9 mouse cellular contexts compared by ENCODE assay signal in genomic region chr4:130168280-130169183, GRCm38 (mm10). TPM values are rescaled to one million over a fixed set of nuclear protein-coding genes. Genes with fewer than 3 reads are reported as not detected.
DNase-seq lines count a peak whose midpoint lies in the region; ATAC-seq and TF ChIP-seq lines count a peak whose summit lies in the region.
"Had no signal": no experiment of that assay in that cellular context is flagged by ENCODE, and none has a peak within 500 bp of the region (broad histone marks: within the 10 kb centered on the region; RNA-seq: fewer than 3 reads in every experiment).

No protein-coding gene starts in this region.

- no peaks in the 10 kb centered on the region for H3K9me3 ChIP-seq in embryonic facial prominence, embryonic 13.5 days

- 35% methylated on average over 16 of the region's 16 CpGs for WGBS in spleen, adult 2 months
- WGBS in embryonic facial prominence, embryonic 13.5 days, result 37% methylated on average over 16 of the region's 16 CpGs

- H3K4me2 ChIP-seq in embryonic facial prominence, embryonic 13.5 days, result peak overlapping the region; percentile 25

- no peak for TF ChIP-seq CTCF in spleen, adult 2 months (IDR thresholded peaks at IDR 0.05; ENCODE audit: extremely low read depth, insufficient read depth, insufficient read length, insufficient replicate concordance)

- ATAC-seq in embryonic facial prominence, embryonic 13.5 days (ENCODE audit: insufficient number of reproducible peaks, insufficient read depth, low FRiP score, low TSS enrichment, low read depth), result no peak
- peak; percentile 34 for ATAC-seq in megakaryocyte-erythroid progenitor cell, adult 5-6 weeks (replicated peaks; ENCODE audit: low FRiP score, low TSS enrichment, poor library complexity, severe bottlenecking)

- H3K36me3 ChIP-seq in spleen, adult 2 months (ENCODE audit: control insufficient read depth, insufficient read depth, low read length), result no peaks in the 10 kb centered on the region
- no peaks in the 10 kb centered on the region for H3K36me3 ChIP-seq in embryonic facial prominence, embryonic 13.5 days

- no peaks in the 10 kb centered on the region for H3K27me3 ChIP-seq in spleen, adult 2 months (ENCODE audit: control insufficient read depth, insufficient read depth, low read length)
- peaks cover 20% of the 10 kb centered on the region for H3K27me3 ChIP-seq in embryonic facial prominence, embryonic 13.5 days

- peak overlapping the region; percentile 36; the same call in 1 of the 2 replicates for H3K9ac ChIP-seq in embryonic facial prominence, embryonic 13.5 days

- H3K4me1 ChIP-seq in spleen, adult 2 months (ENCODE audit: control insufficient read depth, insufficient read depth, insufficient read length), result no peaks in the 10 kb centered on the region
- peaks cover 54% of the 10 kb centered on the region for H3K4me1 ChIP-seq in embryonic facial prominence, embryonic 13.5 days

- H3K4me3 ChIP-seq in spleen, adult 2 months (ENCODE audit: extremely low read depth, insufficient read depth, insufficient read length), result no peak overlapping the region
- no peak overlapping the region for H3K4me3 ChIP-seq in embryonic facial prominence, embryonic 13.5 days

- TF ChIP-seq POLR2A in spleen, adult 2 months (IDR thresholded peaks at IDR 0.05; ENCODE audit: low read depth, low read length), result no peak

- peak in 1 of 2 experiments; percentile 12 for DNase-seq in spleen, adult 2 months (ENCODE audit: low read depth in 1 of 2, low spot score in 2 of 2)
- DNase-seq in spleen, adult 12 weeks (ENCODE audit: low spot score), result no peak
- peak; percentile 96 for DNase-seq in heart, postnatal 4 days
- DNase-seq in kidney, postnatal 4 days, result peak; percentile 90 to 93
- peak; percentile 73 for DNase-seq in urinary bladder, adult 2 months (ENCODE audit: low spot score)
- DNase-seq in layer of hippocampus, postnatal 14 days (ENCODE audit: low spot score in 2 of 2), result no peak

- peak overlapping the region; percentile 14; the same call in 1 of the 2 replicates for H3K27ac ChIP-seq in spleen, adult 2 months (ENCODE audit: insufficient read depth, low read length)
- H3K27ac ChIP-seq in embryonic facial prominence, embryonic 13.5 days, result no peak overlapping the region

RNA-seq across cellular contexts. Expression of gene Tinagl1, which starts 6.4 kb away (rescaled TPM):
- 115 and 141 TPM in 2 replicates for polyA plus RNA-seq in spleen, adult 2 months (2012; rRNA removed)
- polyA plus RNA-seq in embryonic facial prominence, embryonic 13.5 days (2015; fragmentation: Nextera tagmentation; extraction: Ambion mirVana), result 13.8 and 14.2 TPM in 2 replicates
- total RNA-seq in heart, postnatal 4 days (2021), result 10 to 100 TPM; 68.9 to 69.4 TPM
- 2.7 and 15.3 TPM in 2 replicates for total RNA-seq in megakaryocyte-erythroid progenitor cell, adult 5-6 weeks (2014; fragmentation: Nextera tagmentation)
- 1.8 and 2.7 TPM in 2 replicates for total RNA-seq in megakaryocyte-erythroid progenitor cell, adult 5-6 weeks (2017)
- polyA plus RNA-seq in urinary bladder, adult 2 months (2012; rRNA removed), result 514 and 535 TPM in 2 replicates
- total RNA-seq in layer of hippocampus, postnatal 14 days (2021), result 1 to 10 TPM; 3.3 to 5.5 TPM

RNA-seq across cellular contexts. Expression of gene Hcrtr1, which starts 29.4 kb away (rescaled TPM):
- polyA plus RNA-seq in spleen, adult 2 months (2012; rRNA removed), result 0.48 and 0.67 TPM in 2 replicates
- 0.21 TPM in 2 replicates for polyA plus RNA-seq in embryonic facial prominence, embryonic 13.5 days (2015; fragmentation: Nextera tagmentation; extraction: Ambion mirVana)
- total RNA-seq in heart, postnatal 4 days (2021), result not detected
- not detected in 2 replicates for total RNA-seq in megakaryocyte-erythroid progenitor cell, adult 5-6 weeks (2014; fragmentation: Nextera tagmentation)
- total RNA-seq in megakaryocyte-erythroid progenitor cell, adult 5-6 weeks (2017), result not detected in 2 replicates
- 18.8 and 20.0 TPM in 2 replicates for polyA plus RNA-seq in urinary bladder, adult 2 months (2012; rRNA removed)
- total RNA-seq in layer of hippocampus, postnatal 14 days (2021), result 10 to 100 TPM; 10.2 to 10.9 TPM

RNA-seq across cellular contexts. Expression of gene Gm853, which starts 53.7 kb away (rescaled TPM):
- not detected in 2 replicates for polyA plus RNA-seq in spleen, adult 2 months (2012; rRNA removed)
- not detected in 2 replicates for polyA plus RNA-seq in embryonic facial prominence, embryonic 13.5 days (2015; fragmentation: Nextera tagmentation; extraction: Ambion mirVana)
- not detected for total RNA-seq in heart, postnatal 4 days (2021)
- not detected in 2 replicates for total RNA-seq in megakaryocyte-erythroid progenitor cell, adult 5-6 weeks (2014; fragmentation: Nextera tagmentation)
- not detected in 2 replicates for total RNA-seq in megakaryocyte-erythroid progenitor cell, adult 5-6 weeks (2017)
- not detected in 2 replicates for polyA plus RNA-seq in urinary bladder, adult 2 months (2012; rRNA removed)
- under 1 TPM in 1 of 2 experiments, not detected in 1; 0.46 TPM for total RNA-seq in layer of hippocampus, postnatal 14 days (2021)
- total RNA-seq: left cerebral cortex, adult 18-20 months had no signal

Comparison
In these comparisons a context has a peak if more than half of its experiments do, and no peak if none do; other contexts are left out.
1. DNase-seq: peak in heart, postnatal 4 days (single experiment), kidney, postnatal 4 days (2 of 2) and urinary bladder, adult 2 months (single experiment); none in spleen, adult 12 weeks (single experiment) and layer of hippocampus, postnatal 14 days (0 of 2).
2. RNA of gene Tinagl1, which starts 6.4 kb away (total RNA-seq): 68.9 to 69.4 TPM in heart, postnatal 4 days; 1.8 to 15.3 TPM in megakaryocyte-erythroid progenitor cell, adult 5-6 weeks and 3.3 to 5.5 TPM in layer of hippocampus, postnatal 14 days; every median in the first group is over 4 times any median in the second.
3. RNA of gene Hcrtr1, which starts 29.4 kb away (total RNA-seq): 10.2 to 10.9 TPM in layer of hippocampus, postnatal 14 days; not detected in heart, postnatal 4 days and not detected in megakaryocyte-erythroid progenitor cell, adult 5-6 weeks; every median in the first group is over 10 times any median in the second.